Mouse (Mus musculus): Measurements from ENCODE around the gene Ptprd.

DNA sequence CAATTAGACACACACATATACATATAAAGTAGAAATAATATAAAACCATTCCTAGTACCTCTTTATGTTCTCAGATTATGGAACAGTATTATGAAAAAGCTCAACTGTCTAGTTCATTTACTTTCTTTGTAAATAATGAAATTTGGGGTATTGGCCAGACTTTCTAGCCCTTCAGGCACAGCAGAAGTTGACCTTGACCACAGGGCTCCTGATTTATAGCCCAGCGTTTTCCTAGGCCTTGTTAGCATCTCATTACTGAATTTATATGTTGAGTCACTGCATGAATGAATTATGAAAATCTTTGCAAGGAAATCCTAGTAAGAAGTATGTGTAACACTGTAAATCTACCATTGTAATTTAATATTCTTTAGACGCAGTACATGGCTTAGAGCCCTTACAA lies 2154.9 kb downstream of the Ptprd start:
- TF ChIP-seq CHD2 (IDR thresholded peaks at IDR 0.05; ENCODE audit: low read depth, low read length) = no peak
- no peak for TF ChIP-seq MAFK (IDR thresholded peaks at IDR 0.05; ENCODE audit: insufficient read depth, low read depth, low read length)
